Mouse (Mus musculus) cerebellum, adult 11 months (tissue): Measurements from ENCODE around the gene Abcb9.

Experiments
- DNase-seq: peaks from one replicate; pipeline ENCODE4 v3.0.0; 2022

Abcb9 gene

DNA sequence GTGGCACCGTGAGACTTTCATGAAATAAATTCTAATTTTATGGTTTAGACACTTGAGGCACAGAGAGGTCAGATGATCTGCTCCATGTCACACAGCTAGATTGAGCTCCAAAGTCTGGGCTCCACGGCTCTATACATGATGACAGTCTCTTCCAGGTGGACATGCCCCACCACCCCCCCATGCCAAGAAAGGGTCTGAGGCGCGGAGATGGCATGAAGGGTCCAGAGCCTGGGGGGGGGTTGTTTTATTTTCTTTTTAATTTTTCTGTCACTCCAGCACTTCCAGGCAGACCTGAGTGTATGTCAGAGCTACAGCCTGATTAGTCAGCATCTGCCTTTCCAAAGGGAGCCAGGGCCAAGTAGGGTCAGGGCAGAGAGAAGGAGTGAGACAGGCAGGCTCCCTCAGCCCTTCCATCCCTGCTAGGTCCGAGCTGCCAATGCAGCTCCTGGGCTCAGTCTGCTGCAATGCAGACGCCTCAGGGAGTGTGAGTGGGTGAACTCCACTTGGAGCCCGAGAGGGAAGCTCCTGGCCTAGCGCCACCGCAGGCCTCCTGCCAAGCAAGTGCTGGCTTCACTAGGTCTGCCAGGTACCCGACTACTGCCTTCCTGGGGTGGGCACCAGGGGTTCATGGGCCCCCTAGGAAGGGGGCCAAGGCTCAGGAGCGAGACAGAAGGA lies 2.3 kb downstream of the Abcb9 start:
- DNase-seq = peak; percentile 75

DNA sequence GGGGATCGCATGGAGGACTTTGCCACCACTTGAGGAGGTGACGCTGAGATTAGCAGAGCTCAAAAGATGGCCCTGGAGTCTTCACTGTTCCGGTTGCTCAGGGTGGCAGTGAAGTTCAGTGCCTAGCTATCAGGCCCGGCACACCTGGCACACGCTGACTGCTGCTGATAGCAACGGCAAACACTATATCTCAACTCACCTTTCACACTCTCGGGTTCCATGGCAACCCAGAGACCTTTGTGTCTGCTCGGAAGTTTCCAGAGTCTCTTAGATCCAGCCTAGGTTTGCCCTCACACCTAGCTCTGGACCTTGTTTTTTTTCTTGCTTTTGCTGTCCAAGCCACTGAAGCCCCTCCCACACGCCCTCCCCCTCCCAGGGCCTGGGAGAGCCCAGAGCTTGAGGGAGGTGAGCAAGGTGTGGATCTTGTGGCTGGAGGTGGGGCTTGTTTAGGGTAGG lies 3.6 kb downstream of the Abcb9 start:
- no peak for DNase-seq

DNA sequence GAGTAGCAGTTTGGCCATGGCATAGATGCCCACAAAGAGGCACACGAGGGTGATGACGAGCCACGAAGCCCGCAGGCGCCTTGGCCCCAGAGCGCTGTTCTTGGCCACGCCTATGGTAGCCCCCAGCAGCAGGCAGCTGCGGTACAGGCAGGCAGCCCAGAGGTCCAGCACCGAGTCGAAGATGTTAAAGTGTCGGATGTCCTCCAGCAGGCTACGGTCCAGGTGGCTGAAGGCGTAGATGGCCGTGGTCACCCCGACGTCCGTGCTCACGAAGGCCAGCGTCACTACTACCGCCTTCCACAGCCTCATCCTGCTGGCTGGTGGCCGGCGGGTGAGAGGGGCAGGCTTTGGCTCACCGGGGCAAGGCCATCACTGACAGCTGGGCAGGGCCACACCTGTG lies 5.7 kb downstream of the Abcb9 start:
- no peak for DNase-seq

- DNase-seq = no peak
These were observed 8.7 kb downstream of the Abcb9 start for GRCm38 (mm10) chr5:124086876-124087275.

GRCm38 (mm10) chr5:124085513-124085912 lies 10.1 kb downstream of the Abcb9 start:
- DNase-seq = no peak

DNA sequence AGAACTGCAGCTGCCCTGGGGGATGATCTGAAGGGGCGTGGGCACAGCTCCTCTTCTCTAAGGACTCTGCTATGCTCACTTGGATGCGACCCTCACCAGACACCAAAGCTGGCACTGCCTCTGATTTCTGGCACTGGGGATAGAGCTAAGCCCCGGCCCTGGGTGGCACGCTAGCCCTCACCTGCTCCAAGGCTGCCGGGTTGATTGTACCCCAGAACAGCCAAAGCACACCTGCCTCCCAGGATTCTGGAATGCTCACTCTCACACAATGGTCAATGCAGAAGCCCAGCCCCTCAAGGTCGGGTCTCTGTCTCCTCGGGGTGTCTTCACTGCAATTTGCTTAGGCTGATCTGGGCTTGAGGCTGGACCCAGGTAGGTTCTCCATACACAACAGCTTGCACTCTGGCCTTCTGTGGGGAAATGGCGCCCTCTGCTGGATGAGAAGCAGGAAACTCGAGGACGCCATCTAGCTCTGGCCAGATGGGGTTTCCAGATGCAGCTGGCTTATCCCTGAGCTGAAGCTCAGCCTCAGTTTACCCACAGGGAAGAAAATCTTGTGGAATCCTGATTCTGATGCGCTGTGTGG lies 10.9 kb downstream of the Abcb9 start:
- peak; percentile 78 for DNase-seq

- DNase-seq = no peak
These were observed 11.6 kb downstream of the Abcb9 start for GRCm38 (mm10) chr5:124083850-124084587.

GRCm38 (mm10) chr5:124082941-124083688 lies 12.5 kb downstream of the Abcb9 start:
- DNase-seq = no peak

- DNase-seq = no peak
These were observed 13.2 kb downstream of the Abcb9 start for GRCm38 (mm10) chr5:124082447-124082846.

DNA sequence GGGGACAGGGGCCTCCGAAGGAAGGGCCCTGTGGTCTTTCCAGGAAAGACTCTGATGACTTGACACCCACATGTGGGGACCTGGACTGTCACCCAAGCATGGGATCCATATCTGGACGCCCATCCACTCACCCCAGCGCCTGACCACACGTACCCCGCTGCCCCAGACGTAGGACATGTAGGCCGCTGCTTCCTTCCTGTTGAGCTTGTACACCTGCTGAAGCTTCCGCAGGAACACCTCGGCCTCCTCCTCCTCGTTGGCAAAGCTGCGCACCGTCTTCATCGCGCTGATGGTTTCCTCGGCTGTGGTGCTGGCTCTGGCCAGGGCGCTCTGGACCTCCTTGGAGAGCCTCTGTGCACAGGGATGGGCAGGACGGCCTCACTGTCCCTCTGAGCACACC lies 15.7 kb downstream of the Abcb9 start:
- no peak for DNase-seq

DNA sequence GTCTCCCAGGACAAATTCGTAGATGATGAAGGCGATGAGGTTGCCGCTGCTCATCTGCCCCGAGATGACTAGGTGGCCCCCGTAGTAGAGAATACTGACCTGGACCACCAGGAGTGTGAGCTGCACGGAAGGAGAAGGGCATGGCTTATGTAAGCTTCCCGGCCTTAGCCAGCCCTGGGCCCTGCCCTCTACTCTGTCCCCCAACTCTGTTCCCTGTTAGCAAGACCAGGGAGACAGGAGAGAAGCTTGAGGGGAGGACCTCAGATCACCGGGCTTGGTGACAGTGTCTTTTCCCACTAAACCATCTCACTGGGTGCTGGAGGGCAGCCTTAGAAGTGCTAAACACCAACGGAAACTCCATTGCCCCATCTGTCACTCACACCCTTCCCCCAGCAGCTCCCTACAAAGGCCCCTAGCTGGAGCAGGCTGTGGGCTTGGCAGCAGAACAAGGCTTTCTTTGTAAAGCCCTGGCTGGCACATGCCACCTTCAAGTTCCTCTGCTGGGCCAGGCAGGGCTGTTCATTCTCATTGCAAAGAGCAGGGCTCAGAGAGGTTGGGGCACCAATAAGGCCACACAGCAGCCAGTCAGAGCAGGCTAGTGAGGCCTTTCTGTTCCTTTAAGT lies 16.7 kb downstream of the Abcb9 start:
- peak; percentile 28 for DNase-seq

- no peak for DNase-seq
These were observed 17.6 kb downstream of the Abcb9 start for GRCm38 (mm10) chr5:124077856-124078460.

- no peak for DNase-seq
These were observed 18.4 kb downstream of the Abcb9 start for GRCm38 (mm10) chr5:124077241-124077640.

- no peak for DNase-seq
These were observed 19.0 kb downstream of the Abcb9 start for GRCm38 (mm10) chr5:124076559-124076958.

DNA sequence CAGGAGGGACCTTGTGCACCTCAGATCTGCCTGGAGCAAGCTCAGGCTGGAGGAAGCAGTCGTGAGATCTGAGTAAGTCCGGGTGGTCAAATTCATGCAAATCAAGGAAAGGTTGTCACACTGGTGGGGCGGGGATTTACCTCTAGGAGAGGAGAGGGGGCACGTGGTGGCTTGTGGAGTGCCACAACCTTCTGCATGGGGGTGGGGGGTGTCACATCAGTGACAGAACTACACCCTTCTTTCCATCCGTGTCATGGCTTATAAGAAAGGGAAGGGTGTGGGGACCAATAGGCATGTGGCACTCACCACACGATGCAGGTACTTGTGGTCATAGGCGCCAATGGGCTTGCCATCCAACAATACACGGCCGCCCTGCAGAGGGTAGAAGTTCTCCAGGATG lies 19.9 kb downstream of the Abcb9 start:
- DNase-seq = no peak

DNA sequence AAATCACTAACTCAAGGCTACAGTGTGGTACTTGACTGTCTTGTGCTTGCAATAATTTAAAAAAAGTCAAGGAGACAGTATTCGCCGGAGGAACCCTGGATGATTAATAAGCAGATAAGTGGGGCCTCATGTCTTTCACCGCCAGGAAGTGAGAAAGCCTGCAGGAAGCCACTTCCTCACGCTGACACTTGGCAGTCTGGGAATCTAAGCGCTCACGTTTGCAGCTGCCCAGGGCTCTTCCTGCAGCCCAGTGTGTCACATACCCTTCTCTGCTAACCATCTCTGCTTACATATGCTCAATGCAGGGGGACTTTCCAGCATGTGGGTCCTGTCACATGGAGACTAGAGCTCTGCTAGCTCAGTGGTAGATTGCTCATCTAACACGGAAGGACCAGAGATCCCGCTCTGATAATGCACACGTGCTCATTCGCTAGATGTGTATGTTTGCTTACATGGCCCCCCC lies 20.7 kb downstream of the Abcb9 start:
- DNase-seq = no peak

- no peak for DNase-seq
These were observed 21.9 kb downstream of the Abcb9 start for GRCm38 (mm10) chr5:124073682-124074081.

GRCm38 (mm10) chr5:124069657-124070056 lies 25.9 kb downstream of the Abcb9 start:
- DNase-seq = no peak

- DNase-seq = no peak
These were observed 33.4 kb downstream of the Abcb9 start for GRCm38 (mm10) chr5:124062037-124062824.

GRCm38 (mm10) chr5:124059677-124060076 lies 35.9 kb downstream of the Abcb9 start:
- DNase-seq = no peak

- DNase-seq = no peak
These were observed 36.8 kb downstream of the Abcb9 start for GRCm38 (mm10) chr5:124058749-124059148.
